Mouse (Mus musculus): ENCODE results near the gene Depp1. TPM values are rescaled to one million over a fixed set of nuclear protein-coding genes. Genes with fewer than 3 reads are reported as not detected.
"Not testable (repeated sequence)": the region's sequence is repeated elsewhere in the genome, so short reads cannot be mapped to it uniquely, and the experiment has no call there.

Gene Depp1
- total RNA-seq (2014; rRNA removed) (125 and 199 TPM in 2 replicates), polyA plus RNA-seq (2012; rRNA removed) (210 and 244 TPM in 2 replicates)

- Histone ChIP-seq H3K27ac (replicated peaks; ENCODE audit: insufficient read depth, low read depth, low read length) (peak within 1 kb of the TSS; percentile 96), H3K9ac (ENCODE audit: low read depth, low read length) (peak within 1 kb of the TSS; percentile 84)
- TF ChIP-seq POLR2A (IDR thresholded peaks at IDR 0.05; ENCODE audit: extremely low read depth, insufficient read depth, low read length) (peak; percentile 96), CTCF (IDR thresholded peaks at IDR 0.05; ENCODE audit: low read depth, low read length) (no peak)
Observed at GRCm38 (mm10) chr6:116650406-116650805, at the start of gene Depp1. Gene Depp1, plus strand, starts transcription at chr6:116650609.

GRCm38 (mm10) chr6:116600969-116601368, 49.4 kb upstream of the Depp1 start:
- not testable (repeated sequence) for H3K79me2 ChIP-seq (ENCODE audit: control insufficient read depth, insufficient read depth, low read length); H3K4me1 ChIP-seq (ENCODE audit: control insufficient read depth, insufficient read depth, low read length); H3K36me3 ChIP-seq (ENCODE audit: control insufficient read depth, insufficient read depth, low read length); H3K4me3 ChIP-seq (ENCODE audit: insufficient read depth, low read depth, low read length); H3K27ac ChIP-seq (replicated peaks; ENCODE audit: insufficient read depth, low read depth, low read length); DNase-seq (ENCODE audit: extremely low read depth, low read depth, low spot score); H3K9ac ChIP-seq (ENCODE audit: low read depth, low read length); H3K27me3 ChIP-seq (ENCODE audit: control insufficient read depth, insufficient read depth, low read length)

More at GRCm38 (mm10) chr6:116650406-116650805, at the start of gene Depp1:
- 12% methylated on average over 6 of the region's 6 CpGs for WGBS
- H3K4me3 ChIP-seq (ENCODE audit: insufficient read depth, low read depth, low read length), result peak within 1 kb of the TSS; percentile 71
- H3K27me3 ChIP-seq (ENCODE audit: control insufficient read depth, insufficient read depth, low read length), result no peaks in the 10 kb centered on the region
- 0 out of 2 replicates have a peak, but pooled peaks cover 2% of the 10 kb centered on the region for H3K79me2 ChIP-seq (ENCODE audit: control insufficient read depth, insufficient read depth, low read length)
- H3K4me1 ChIP-seq (ENCODE audit: control insufficient read depth, insufficient read depth, low read length), result peaks cover 24% of the 10 kb centered on the region
- peaks cover 12% of the 10 kb centered on the region for H3K36me3 ChIP-seq (ENCODE audit: control insufficient read depth, insufficient read depth, low read length)
- DNase-seq (ENCODE audit: extremely low read depth, low read depth, low spot score), result peak; percentile 98

- Histone ChIP-seq H3K4me3 (ENCODE audit: insufficient read depth, low read depth, low read length) (no peak overlapping the region), H3K27ac (replicated peaks; ENCODE audit: insufficient read depth, low read depth, low read length) (no peak overlapping the region), H3K36me3 (ENCODE audit: control insufficient read depth, insufficient read depth, low read length) (no peaks in the 10 kb centered on the region), H3K79me2 (ENCODE audit: control insufficient read depth, insufficient read depth, low read length) (no peaks in the 10 kb centered on the region), H3K27me3 (ENCODE audit: control insufficient read depth, insufficient read depth, low read length) (no peaks in the 10 kb centered on the region), H3K4me1 (ENCODE audit: control insufficient read depth, insufficient read depth, low read length) (no peaks in the 10 kb centered on the region), H3K9ac (ENCODE audit: low read depth, low read length) (no peak overlapping the region)
- TF ChIP-seq CTCF (IDR thresholded peaks at IDR 0.05; ENCODE audit: low read depth, low read length) (no peak), POLR2A (IDR thresholded peaks at IDR 0.05; ENCODE audit: extremely low read depth, insufficient read depth, low read length) (no peak)
- DNase-seq (ENCODE audit: extremely low read depth, low read depth, low spot score), result no peak
- WGBS, result 36% methylated on average over 4 of the region's 4 CpGs
Observed at GRCm38 (mm10) chr6:116607230-116607629, 43.2 kb upstream of the Depp1 start.

- TF ChIP-seq CTCF (IDR thresholded peaks at IDR 0.05; ENCODE audit: low read depth, low read length), result no peak
- TF ChIP-seq POLR2A (IDR thresholded peaks at IDR 0.05; ENCODE audit: extremely low read depth, insufficient read depth, low read length), result no peak
- Histone ChIP-seq H3K4me1 (ENCODE audit: control insufficient read depth, insufficient read depth, low read length) (no peaks in the 10 kb centered on the region), H3K27ac (replicated peaks; ENCODE audit: insufficient read depth, low read depth, low read length) (no peak overlapping the region), H3K9ac (ENCODE audit: low read depth, low read length) (no peak overlapping the region), H3K27me3 (ENCODE audit: control insufficient read depth, insufficient read depth, low read length) (no peaks in the 10 kb centered on the region), H3K79me2 (ENCODE audit: control insufficient read depth, insufficient read depth, low read length) (no peaks in the 10 kb centered on the region), H3K4me3 (ENCODE audit: insufficient read depth, low read depth, low read length) (no peak overlapping the region), H3K36me3 (ENCODE audit: control insufficient read depth, insufficient read depth, low read length) (no peaks in the 10 kb centered on the region)
- WGBS, result 87% methylated on average over 2 of the region's 2 CpGs
- no peak for DNase-seq (ENCODE audit: extremely low read depth, low read depth, low spot score)
Observed at GRCm38 (mm10) chr6:116615719-116616118, 34.7 kb upstream of the Depp1 start.

- TF ChIP-seq POLR2A (IDR thresholded peaks at IDR 0.05; ENCODE audit: extremely low read depth, insufficient read depth, low read length) (no peak), CTCF (IDR thresholded peaks at IDR 0.05; ENCODE audit: low read depth, low read length) (0 out of 2 replicates have a peak, but pooled peaks have one; percentile 5)
- Histone ChIP-seq H3K9ac (ENCODE audit: low read depth, low read length) (no peak overlapping the region), H3K4me3 (ENCODE audit: insufficient read depth, low read depth, low read length) (no peak overlapping the region), H3K79me2 (ENCODE audit: control insufficient read depth, insufficient read depth, low read length) (no peaks in the 10 kb centered on the region), H3K27ac (replicated peaks; ENCODE audit: insufficient read depth, low read depth, low read length) (no peak overlapping the region), H3K4me1 (ENCODE audit: control insufficient read depth, insufficient read depth, low read length) (no peaks in the 10 kb centered on the region), H3K36me3 (ENCODE audit: control insufficient read depth, insufficient read depth, low read length) (no peaks in the 10 kb centered on the region), H3K27me3 (ENCODE audit: control insufficient read depth, insufficient read depth, low read length) (no peaks in the 10 kb centered on the region)
- no peak for DNase-seq (ENCODE audit: extremely low read depth, low read depth, low spot score)
Observed at GRCm38 (mm10) chr6:116618073-116618472, 32.3 kb upstream of the Depp1 start.

GRCm38 (mm10) chr6:116621318-116622023, 28.9 kb upstream of the Depp1 start:
- 73% methylated on average over 8 of the region's 8 CpGs for WGBS
- Histone ChIP-seq H3K9ac (ENCODE audit: low read depth, low read length) (no peak overlapping the region), H3K4me1 (ENCODE audit: control insufficient read depth, insufficient read depth, low read length) (no peaks in the 10 kb centered on the region), H3K27me3 (ENCODE audit: control insufficient read depth, insufficient read depth, low read length) (no peaks in the 10 kb centered on the region), H3K4me3 (ENCODE audit: insufficient read depth, low read depth, low read length) (no peak overlapping the region), H3K27ac (replicated peaks; ENCODE audit: insufficient read depth, low read depth, low read length) (no peak overlapping the region), H3K36me3 (ENCODE audit: control insufficient read depth, insufficient read depth, low read length) (no peaks in the 10 kb centered on the region), H3K79me2 (ENCODE audit: control insufficient read depth, insufficient read depth, low read length) (no peaks in the 10 kb centered on the region)
- TF ChIP-seq CTCF (IDR thresholded peaks at IDR 0.05; ENCODE audit: low read depth, low read length), result no peak
- TF ChIP-seq POLR2A (IDR thresholded peaks at IDR 0.05; ENCODE audit: extremely low read depth, insufficient read depth, low read length), result no peak
- no peak for DNase-seq (ENCODE audit: extremely low read depth, low read depth, low spot score)

- 97% methylated on average over 9 of the region's 9 CpGs for WGBS
- not testable (repeated sequence) for H3K36me3 ChIP-seq (ENCODE audit: control insufficient read depth, insufficient read depth, low read length); H3K27ac ChIP-seq (replicated peaks; ENCODE audit: insufficient read depth, low read depth, low read length); H3K79me2 ChIP-seq (ENCODE audit: control insufficient read depth, insufficient read depth, low read length); H3K27me3 ChIP-seq (ENCODE audit: control insufficient read depth, insufficient read depth, low read length); H3K4me1 ChIP-seq (ENCODE audit: control insufficient read depth, insufficient read depth, low read length); H3K4me3 ChIP-seq (ENCODE audit: insufficient read depth, low read depth, low read length); DNase-seq (ENCODE audit: extremely low read depth, low read depth, low spot score); H3K9ac ChIP-seq (ENCODE audit: low read depth, low read length)
Observed at GRCm38 (mm10) chr6:116626417-116626816, 24.0 kb upstream of the Depp1 start.

Data from liver, adult 2 months (tissue).